Mouse (Mus musculus): ENCODE data around the gene Rusc2.

Rusc2 gene

DNA sequence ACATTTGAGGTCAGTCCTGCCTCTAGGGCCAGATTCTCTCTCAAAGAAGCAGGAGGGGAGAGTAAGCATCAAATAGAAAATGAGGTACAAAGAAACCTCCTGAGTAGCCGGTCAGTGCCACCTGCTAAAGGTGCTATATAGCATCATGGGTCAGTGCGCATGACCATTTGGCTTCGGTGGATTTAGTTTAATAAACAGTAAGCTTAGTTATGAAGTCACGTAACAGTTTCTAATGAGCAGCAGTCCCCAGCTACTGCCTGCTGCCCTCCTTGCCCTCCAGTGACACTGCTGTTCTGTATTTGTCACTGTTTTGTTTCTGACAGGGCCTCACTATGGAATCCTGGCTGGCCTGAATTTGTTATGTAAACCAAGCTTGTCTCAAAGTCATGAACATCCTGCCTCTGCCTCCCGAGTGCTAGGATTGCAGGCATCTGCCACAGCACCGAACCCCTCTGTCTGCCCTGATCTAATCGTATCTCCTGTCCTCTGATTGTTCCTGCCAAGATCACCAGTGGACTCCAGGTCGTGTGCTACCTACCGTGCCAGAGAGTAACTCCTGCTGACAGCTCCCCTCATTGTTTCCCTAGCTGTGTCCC, 8.2 kb downstream of the Rusc2 start:
- no peak for TF ChIP-seq CTCF (conservative IDR thresholded peaks at IDR 0.05; ENCODE audit: low read length)
- TF ChIP-seq POU5F1 (IDR thresholded peaks at IDR 0.05; ENCODE audit: borderline replicate concordance, low read length): no peak
- TF ChIP-seq NANOG (IDR thresholded peaks at IDR 0.05; ENCODE audit: borderline replicate concordance, low read length): no peak
- Histone ChIP-seq H3K36me3 (ENCODE audit: insufficient read depth, low read length) (no peaks in the 10 kb centered on the region), H3K4me3 (replicated peaks; ENCODE audit: low read length) (no peak overlapping the region), H3K9me3 (ENCODE audit: low read length) (no peaks in the 10 kb centered on the region), H3K4me1 (replicated peaks; ENCODE audit: low read depth, low read length) (peaks cover 34% of the 10 kb centered on the region), H3K27me3 (ENCODE audit: insufficient read depth, low read length) (no peaks in the 10 kb centered on the region)

DNA sequence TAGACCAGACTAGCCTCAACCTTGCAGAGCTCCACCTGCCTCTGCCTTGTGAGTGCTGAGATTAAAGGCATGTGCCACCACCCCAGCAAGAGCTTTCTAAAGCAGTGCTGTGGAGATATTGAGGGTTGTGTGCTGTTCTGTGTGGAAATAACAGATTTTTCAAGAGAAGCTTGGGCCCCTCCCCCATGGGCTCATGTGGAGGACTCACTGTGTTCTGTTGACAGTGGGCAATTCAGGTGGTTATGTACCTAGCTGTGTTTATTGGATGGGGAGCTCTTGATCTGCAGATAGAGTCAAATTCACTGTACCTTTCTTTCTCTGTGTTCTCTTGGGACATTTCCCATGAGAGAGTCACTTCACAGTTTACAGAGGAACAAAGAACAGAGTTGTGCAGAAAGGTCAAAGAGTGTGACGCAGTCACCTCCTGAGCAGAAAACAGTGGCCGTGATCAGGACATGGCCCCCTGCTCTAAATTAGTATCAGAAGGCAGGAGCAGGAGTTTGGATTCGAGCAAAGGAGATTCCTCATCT, 9.8 kb downstream of the Rusc2 start:
- no peaks in the 10 kb centered on the region for H3K9me3 ChIP-seq (ENCODE audit: low read length)
- peaks cover 31% of the 10 kb centered on the region for H3K4me1 ChIP-seq (replicated peaks; ENCODE audit: low read depth, low read length)
- H3K27me3 ChIP-seq (ENCODE audit: insufficient read depth, low read length): 0 out of 2 replicates have a peak, but pooled peaks cover 3% of the 10 kb centered on the region
- H3K4me3 ChIP-seq (replicated peaks; ENCODE audit: low read length): no peak overlapping the region
- no peaks in the 10 kb centered on the region for H3K36me3 ChIP-seq (ENCODE audit: insufficient read depth, low read length)
- TF ChIP-seq CTCF (conservative IDR thresholded peaks at IDR 0.05; ENCODE audit: low read length) (no peak), NANOG (IDR thresholded peaks at IDR 0.05; ENCODE audit: borderline replicate concordance, low read length) (no peak), POU5F1 (IDR thresholded peaks at IDR 0.05; ENCODE audit: borderline replicate concordance, low read length) (no peak)

DNA sequence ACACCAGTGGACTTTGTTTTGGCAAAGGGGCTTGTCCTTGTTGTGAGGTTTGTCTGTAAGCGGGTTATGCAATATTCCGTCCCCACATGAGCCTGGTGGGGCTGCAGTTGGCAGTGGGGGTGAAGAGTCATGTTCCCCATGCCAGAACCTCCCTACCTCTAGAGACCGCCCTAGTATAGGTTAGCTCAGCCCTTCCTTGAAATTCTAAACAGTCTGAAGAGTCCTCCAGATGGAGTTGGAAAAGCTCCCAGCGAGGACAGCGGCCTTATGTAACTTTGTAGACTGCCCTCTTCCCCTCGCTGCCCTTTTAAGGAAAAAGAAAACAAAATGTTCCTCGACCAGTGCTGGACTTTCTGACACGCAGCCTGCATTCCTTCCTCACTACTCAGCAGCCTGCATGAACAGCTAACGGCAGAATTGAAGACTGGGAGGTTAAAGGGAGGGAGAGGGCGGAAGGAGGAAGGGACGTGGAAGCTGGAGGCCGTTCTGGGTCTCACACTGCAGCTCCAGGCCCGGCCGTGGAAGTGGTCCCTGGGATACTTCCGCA, 12.6 kb downstream of the Rusc2 start:
- Histone ChIP-seq H3K36me3 (ENCODE audit: insufficient read depth, low read length) (no peaks in the 10 kb centered on the region), H3K9me3 (ENCODE audit: low read length) (no peaks in the 10 kb centered on the region), H3K4me3 (replicated peaks; ENCODE audit: low read length) (no peak overlapping the region), H3K27me3 (ENCODE audit: insufficient read depth, low read length) (peaks cover 14% of the 10 kb centered on the region; the same call in 1 of the 2 replicates), H3K4me1 (replicated peaks; ENCODE audit: low read depth, low read length) (peaks cover 39% of the 10 kb centered on the region)
- TF ChIP-seq CTCF (conservative IDR thresholded peaks at IDR 0.05; ENCODE audit: low read length) (no peak), POU5F1 (IDR thresholded peaks at IDR 0.05; ENCODE audit: borderline replicate concordance, low read length) (no peak), NANOG (IDR thresholded peaks at IDR 0.05; ENCODE audit: borderline replicate concordance, low read length) (no peak)

DNA sequence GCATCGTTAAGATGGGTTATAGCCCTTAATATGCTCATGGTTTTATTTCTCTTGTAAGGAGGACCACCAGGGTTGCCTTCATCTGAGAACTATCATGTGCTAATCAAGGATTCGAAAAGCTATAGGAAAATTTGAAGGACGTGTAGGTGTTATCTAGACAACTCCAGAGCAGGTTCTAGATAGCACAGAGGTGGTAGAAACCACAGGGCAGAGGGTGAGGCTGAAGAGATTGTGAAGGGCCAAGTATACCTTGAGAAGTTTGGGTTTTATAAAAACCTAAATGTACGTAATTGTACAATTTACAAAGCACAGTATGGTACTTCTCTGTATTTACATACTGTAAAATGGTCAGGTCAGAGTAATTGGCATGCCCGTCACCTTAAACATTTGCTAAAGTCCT, 13.4 kb downstream of the Rusc2 start:
- Histone ChIP-seq H3K4me1 (replicated peaks; ENCODE audit: low read depth, low read length) (peaks cover 39% of the 10 kb centered on the region), H3K9me3 (ENCODE audit: low read length) (no peaks in the 10 kb centered on the region), H3K4me3 (replicated peaks; ENCODE audit: low read length) (no peak overlapping the region), H3K36me3 (ENCODE audit: insufficient read depth, low read length) (no peaks in the 10 kb centered on the region), H3K27me3 (ENCODE audit: insufficient read depth, low read length) (peaks cover 20% of the 10 kb centered on the region; the same call in 1 of the 2 replicates)
- TF ChIP-seq CTCF (conservative IDR thresholded peaks at IDR 0.05; ENCODE audit: low read length) (no peak), POU5F1 (IDR thresholded peaks at IDR 0.05; ENCODE audit: borderline replicate concordance, low read length) (no peak), NANOG (IDR thresholded peaks at IDR 0.05; ENCODE audit: borderline replicate concordance, low read length) (no peak)

DNA sequence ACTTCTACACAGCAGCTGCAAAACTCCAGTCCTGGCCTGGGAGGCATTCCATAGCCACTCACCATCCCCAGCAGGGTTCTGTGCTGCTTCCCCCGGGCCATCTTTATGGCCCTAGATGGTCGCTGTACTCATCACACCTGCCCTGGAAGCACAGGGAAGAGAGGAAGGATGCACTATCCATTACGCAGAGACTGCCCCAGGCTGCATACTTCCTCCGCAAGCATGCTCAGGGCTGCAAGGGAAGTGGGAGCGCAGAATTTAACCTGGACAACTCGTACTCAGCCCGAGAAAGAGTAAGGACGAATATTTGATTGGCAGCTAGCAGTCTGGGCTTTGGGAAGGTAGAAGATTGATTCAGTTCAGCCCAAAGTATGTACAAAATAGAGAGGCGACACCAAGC, 14.1 kb downstream of the Rusc2 start:
- H3K9me3 ChIP-seq (ENCODE audit: low read length): no peaks in the 10 kb centered on the region
- peaks cover 22% of the 10 kb centered on the region for H3K27me3 ChIP-seq (ENCODE audit: insufficient read depth, low read length)
- no peaks in the 10 kb centered on the region for H3K36me3 ChIP-seq (ENCODE audit: insufficient read depth, low read length)
- TF ChIP-seq NANOG (IDR thresholded peaks at IDR 0.05; ENCODE audit: borderline replicate concordance, low read length) (no peak), CTCF (conservative IDR thresholded peaks at IDR 0.05; ENCODE audit: low read length) (no peak), POU5F1 (IDR thresholded peaks at IDR 0.05; ENCODE audit: borderline replicate concordance, low read length) (no peak)
- H3K4me1 ChIP-seq (replicated peaks; ENCODE audit: low read depth, low read length): peaks cover 43% of the 10 kb centered on the region
- no peak overlapping the region for H3K4me3 ChIP-seq (replicated peaks; ENCODE audit: low read length)

DNA sequence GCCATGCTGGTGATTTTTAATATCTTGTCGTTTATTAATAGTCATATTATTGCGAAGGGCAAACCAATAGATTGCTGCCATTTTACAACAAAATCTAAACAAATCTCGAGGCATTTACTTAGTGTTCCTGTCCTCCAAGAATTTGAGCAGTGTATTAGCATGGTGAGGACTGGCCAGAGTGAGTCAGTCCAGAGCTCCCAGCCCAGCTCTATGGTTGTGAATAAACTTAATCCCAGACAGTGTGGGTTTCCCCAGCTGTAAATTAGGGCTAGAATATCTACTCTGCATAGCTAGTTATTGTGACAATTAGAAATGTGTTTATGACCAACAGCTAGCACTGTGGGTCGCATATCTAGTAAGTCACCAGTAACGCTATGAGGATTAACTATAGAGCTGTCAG, 14.6 kb downstream of the Rusc2 start:
- Histone ChIP-seq H3K36me3 (ENCODE audit: insufficient read depth, low read length) (no peaks in the 10 kb centered on the region), H3K4me1 (replicated peaks; ENCODE audit: low read depth, low read length) (peaks cover 49% of the 10 kb centered on the region), H3K27me3 (ENCODE audit: insufficient read depth, low read length) (peaks cover 22% of the 10 kb centered on the region), H3K4me3 (replicated peaks; ENCODE audit: low read length) (no peak overlapping the region), H3K9me3 (ENCODE audit: low read length) (no peaks in the 10 kb centered on the region)
- TF ChIP-seq POU5F1 (IDR thresholded peaks at IDR 0.05; ENCODE audit: borderline replicate concordance, low read length) (no peak), NANOG (IDR thresholded peaks at IDR 0.05; ENCODE audit: borderline replicate concordance, low read length) (no peak), CTCF (conservative IDR thresholded peaks at IDR 0.05; ENCODE audit: low read length) (no peak)

DNA sequence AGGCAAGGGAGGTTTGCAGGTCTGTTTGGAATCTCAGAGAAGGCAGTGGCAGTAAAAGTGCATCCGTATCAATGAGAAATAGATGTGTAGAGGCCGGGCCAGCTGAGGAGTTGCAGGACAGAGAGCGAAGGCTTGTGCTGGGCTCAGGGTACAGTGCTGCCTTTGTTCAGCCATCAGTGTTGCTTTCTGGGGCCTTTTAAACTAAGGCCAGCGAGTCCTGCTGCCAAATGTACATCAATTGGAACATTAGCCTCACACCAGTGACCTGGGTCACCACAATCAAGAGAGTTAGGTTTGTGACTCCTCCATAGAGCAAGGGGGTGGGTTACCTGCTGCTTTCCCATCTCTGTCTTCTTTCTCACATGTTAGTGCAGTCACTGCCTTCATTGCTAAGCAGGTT, 16.2 kb downstream of the Rusc2 start:
- Histone ChIP-seq H3K9me3 (ENCODE audit: low read length) (no peaks in the 10 kb centered on the region), H3K27me3 (ENCODE audit: insufficient read depth, low read length) (peaks cover 22% of the 10 kb centered on the region), H3K4me1 (replicated peaks; ENCODE audit: low read depth, low read length) (peaks cover 65% of the 10 kb centered on the region), H3K4me3 (replicated peaks; ENCODE audit: low read length) (no peak overlapping the region), H3K36me3 (ENCODE audit: insufficient read depth, low read length) (no peaks in the 10 kb centered on the region)
- TF ChIP-seq NANOG (IDR thresholded peaks at IDR 0.05; ENCODE audit: borderline replicate concordance, low read length) (no peak), POU5F1 (IDR thresholded peaks at IDR 0.05; ENCODE audit: borderline replicate concordance, low read length) (no peak), CTCF (conservative IDR thresholded peaks at IDR 0.05; ENCODE audit: low read length) (no peak)

DNA sequence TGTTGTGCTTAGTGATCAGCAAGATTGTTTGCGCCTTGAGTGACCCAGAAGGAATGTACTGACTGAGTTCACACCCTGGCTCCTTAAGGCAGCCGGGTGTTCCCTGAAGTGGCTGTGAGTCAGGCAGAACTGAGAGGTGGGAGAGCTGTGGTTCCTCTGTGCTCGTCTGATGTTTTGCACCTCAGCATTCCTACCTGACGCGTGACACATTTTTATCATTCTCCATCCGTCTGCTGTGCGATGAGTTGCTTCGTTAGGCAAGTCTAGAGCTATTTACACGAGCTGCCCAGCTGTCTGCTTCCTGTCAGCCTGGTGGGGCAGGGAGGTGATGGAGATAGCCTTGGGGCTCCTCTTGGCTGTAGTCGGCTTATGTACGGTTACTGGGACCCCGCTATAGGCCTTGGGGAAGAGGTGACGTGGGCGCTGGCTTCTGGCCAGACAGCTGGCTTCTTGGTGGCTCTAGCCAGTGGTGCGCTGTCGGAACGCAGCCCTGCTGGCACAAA, 17.1 kb downstream of the Rusc2 start:
- H3K36me3 ChIP-seq (ENCODE audit: insufficient read depth, low read length): no peaks in the 10 kb centered on the region
- peaks cover 73% of the 10 kb centered on the region for H3K4me1 ChIP-seq (replicated peaks; ENCODE audit: low read depth, low read length)
- no peaks in the 10 kb centered on the region for H3K9me3 ChIP-seq (ENCODE audit: low read length)
- H3K4me3 ChIP-seq (replicated peaks; ENCODE audit: low read length): peak overlapping the region; percentile 61
- TF ChIP-seq CTCF (conservative IDR thresholded peaks at IDR 0.05; ENCODE audit: low read length): no peak
- TF ChIP-seq NANOG (IDR thresholded peaks at IDR 0.05; ENCODE audit: borderline replicate concordance, low read length): no peak
- no peak for TF ChIP-seq POU5F1 (IDR thresholded peaks at IDR 0.05; ENCODE audit: borderline replicate concordance, low read length)
- peaks cover 22% of the 10 kb centered on the region for H3K27me3 ChIP-seq (ENCODE audit: insufficient read depth, low read length)
